Mouse (Mus musculus): ENCODE measurements around the gene Angptl4.

DNA sequence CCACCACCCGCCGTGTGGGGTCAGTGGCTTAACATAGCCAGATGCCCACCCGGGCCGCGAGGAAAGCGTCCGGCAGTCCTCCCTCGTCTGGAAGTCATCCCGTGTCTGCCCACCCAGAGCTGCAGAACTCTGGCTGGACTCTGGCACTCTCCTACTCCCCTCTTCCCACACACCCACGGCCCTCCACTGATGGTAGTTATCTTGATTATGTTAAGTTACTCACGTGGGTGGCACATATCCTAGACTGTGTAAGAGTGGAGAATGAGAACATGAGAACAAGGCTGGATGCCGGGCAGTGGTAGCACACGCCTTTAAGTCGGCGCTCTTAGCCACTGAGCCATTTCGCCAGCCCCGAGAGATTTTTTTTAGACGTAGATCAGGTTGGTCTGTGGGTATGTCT lies 4.7 kb upstream of the Angptl4 start:
- TF ChIP-seq TAL1 (IDR thresholded peaks at IDR 0.05; ENCODE audit: low read length) = no peak
- no peak for TF ChIP-seq GATA1 (IDR thresholded peaks at IDR 0.05; ENCODE audit: low read length)

Measured in erythroblast, embryonic 14.5 days (primary cell).